Comparison of ENCODE assay signal across 23 mouse cellular contexts in genomic region chr14:14025870-14026269, GRCm38 (mm10).
"Had no signal": no experiment of that assay in that cellular context is flagged by ENCODE, and none has a peak within 500 bp of the region (broad histone marks: within the 10 kb centered on the region; RNA-seq: fewer than 3 reads in every experiment).

No protein-coding gene starts in this region.

- H3K9me3 ChIP-seq: heart, embryonic 12.5 days; hindbrain, embryonic 10.5 days; hindbrain, embryonic 12.5 days; intestine, embryonic 15.5 days; limb, embryonic 13.5 days; limb, embryonic 15.5 days; liver, embryonic 12.5 days had no signal

- H3K27ac ChIP-seq: hindbrain, embryonic 10.5 days; hindbrain, embryonic 12.5 days; hindbrain, embryonic 14.5 days; intestine, embryonic 15.5 days; layer of hippocampus, adult 2 months; limb, embryonic 13.5 days; limb, embryonic 15.5 days; liver, embryonic 12.5 days; liver, embryonic 14.5 days had no signal

- H3K36me3 ChIP-seq: hindbrain, embryonic 12.5 days had no signal

- H3K4me3 ChIP-seq: heart, embryonic 12.5 days; hindbrain, embryonic 10.5 days; hindbrain, embryonic 12.5 days; intestine, embryonic 15.5 days; layer of hippocampus, adult 2 months; limb, embryonic 13.5 days; limb, embryonic 15.5 days; liver, embryonic 12.5 days had no signal

- H3K27me3 ChIP-seq: heart, embryonic 12.5 days; hindbrain, embryonic 12.5 days; intestine, embryonic 15.5 days; limb, embryonic 13.5 days; limb, embryonic 15.5 days; liver, embryonic 12.5 days had no signal

- DNase-seq: gastrocnemius, postnatal 25 days; heart, adult 18-20 months; heart, postnatal 10 days; heart, postnatal 4 days; kidney, adult 18-20 months; kidney, adult 9 months; kidney, postnatal 10 days; kidney, postnatal 25 days; kidney, postnatal 4 days; left cerebral cortex, postnatal 4 days; lung, adult 18-20 months had no signal

- ATAC-seq: hindbrain, embryonic 16.5 days; intestine, embryonic 15.5 days; intestine, postnatal 0 days; liver, embryonic 12.5 days had no signal

- H3K4me1 ChIP-seq: hindbrain, embryonic 10.5 days; hindbrain, embryonic 12.5 days; intestine, embryonic 15.5 days; limb, embryonic 13.5 days; limb, embryonic 15.5 days had no signal
